22 mouse cellular contexts compared by ENCODE assay signal in the genomic region with DNA sequence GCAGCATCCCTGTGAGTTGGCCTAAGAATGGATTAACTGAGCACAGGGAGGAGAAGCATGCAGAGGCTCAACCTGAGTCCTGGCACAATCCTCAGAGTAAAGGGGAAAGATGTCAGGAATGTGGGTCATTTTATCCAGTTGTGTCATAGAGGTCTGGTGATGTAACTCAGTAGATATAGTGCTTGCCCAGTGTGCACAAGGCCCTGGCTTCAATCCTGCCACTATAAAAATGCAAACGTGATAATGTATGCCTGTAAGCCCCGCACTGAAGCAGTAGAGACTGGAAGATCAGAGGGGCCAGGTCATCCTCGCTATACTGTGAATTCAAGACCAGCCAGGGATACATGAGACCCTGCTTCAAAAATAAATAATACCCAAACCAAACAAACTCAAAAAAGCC.
"Had no signal": no experiment of that assay in that cellular context is flagged by ENCODE, and none has a peak within 500 bp of the region (broad histone marks: within the 10 kb centered on the region; RNA-seq: fewer than 3 reads in every experiment).

No protein-coding gene starts in this region.

- H3K9ac ChIP-seq: liver, embryonic 12.5 days; liver, embryonic 15.5 days; lung, embryonic 15.5 days; midbrain, embryonic 13.5 days; neural tube, embryonic 13.5 days; stomach, embryonic 15.5 days had no signal

- H3K4me3 ChIP-seq: layer of hippocampus, adult 2 months; liver, embryonic 12.5 days; liver, embryonic 15.5 days; lung, embryonic 15.5 days; midbrain, embryonic 10.5 days; midbrain, embryonic 13.5 days; myocyte; neural tube, embryonic 13.5 days; stomach, embryonic 15.5 days had no signal

- H3K27ac ChIP-seq: kidney, postnatal 0 days; layer of hippocampus, adult 2 months; liver, embryonic 12.5 days; liver, embryonic 15.5 days; lung, embryonic 15.5 days; midbrain, embryonic 10.5 days; midbrain, embryonic 13.5 days; neural tube, embryonic 13.5 days; stomach, embryonic 15.5 days had no signal

- H3K4me2 ChIP-seq: liver, embryonic 12.5 days; liver, embryonic 15.5 days; lung, embryonic 15.5 days; midbrain, embryonic 13.5 days; neural tube, embryonic 13.5 days; stomach, embryonic 15.5 days had no signal

- ATAC-seq: liver, embryonic 12.5 days; midbrain, embryonic 13.5 days; midbrain, embryonic 16.5 days had no signal

- H3K27me3 ChIP-seq: lung, embryonic 15.5 days; stomach, embryonic 15.5 days had no signal

- H3K36me3 ChIP-seq: liver, embryonic 12.5 days; liver, embryonic 15.5 days; lung, embryonic 15.5 days; midbrain, embryonic 10.5 days; midbrain, embryonic 13.5 days; neural tube, embryonic 13.5 days; stomach, embryonic 15.5 days had no signal

- DNase-seq: kidney, adult 2 months; kidney, postnatal 25 days; layer of hippocampus, adult 9-11 months; lung, adult 18-20 months; lung, postnatal 10 days; lung, postnatal 36 days; right cerebral cortex, adult 18-20 months; right cerebral cortex, postnatal 14 days; right cerebral cortex, postnatal 4 days; thymus, postnatal 25 days had no signal

- H3K9me3 ChIP-seq: liver, embryonic 12.5 days; liver, embryonic 15.5 days; lung, embryonic 15.5 days; megakaryocyte, embryonic 14.5 days; midbrain, embryonic 10.5 days; midbrain, embryonic 13.5 days; neural tube, embryonic 13.5 days; stomach, embryonic 15.5 days had no signal
